Mouse (Mus musculus) hindbrain, embryonic 14.5 days (tissue): ENCODE measurements around the gene Trpv5. TPM values are rescaled to one million over a fixed set of nuclear protein-coding genes. Genes with fewer than 3 reads are reported as not detected.

ENCODE experiments used
- ATAC-seq: fragments of 200-750 bp; cut with Nextera tagmentation; 2 replicates; pipeline ENCODE4 v1.8.0; 2017; ENCODE audit warnings: moderate number of reproducible peaks, mild to moderate bottlenecking, moderate TSS enrichment, moderate library complexity; ENCODE audit not compliant: low FRiP score
- DNase-seq: peaks from one replicate; pipeline ENCODE4 v3.0.0-alpha.2; 2015; ENCODE audit warnings: low spot score
- H3K27ac ChIP-seq: fragments of 300-500 bp; sonication (generic); 2 replicates; pipeline ENCODE4 v1.5.1; 2014; ENCODE audit warnings: mild to moderate bottlenecking, moderate library complexity
- H3K27me3 ChIP-seq: fragments of 300-500 bp; sonication (generic); 2 replicates; pipeline ENCODE4 v1.6.1; 2014; ENCODE audit warnings: mild to moderate bottlenecking, low read length, mixed read lengths; ENCODE audit not compliant: control insufficient read depth, insufficient read depth
- H3K36me3 ChIP-seq: fragments of 300-500 bp; sonication (generic); replicated peaks from 2 replicates; pipeline ENCODE4 v1.6.1; 2014; ENCODE audit not compliant: control insufficient read depth, insufficient read depth
- H3K4me1 ChIP-seq: fragments of 300-500 bp; sonication (generic); replicated peaks from 2 replicates; pipeline ENCODE4 v1.6.1; 2014; ENCODE audit warnings: antibody characterized with exemption, low read length, mixed read lengths; ENCODE audit not compliant: control insufficient read depth, insufficient read depth
- H3K4me2 ChIP-seq: fragments of 300-500 bp; sonication (generic); replicated peaks from 2 replicates; pipeline ENCODE4 v1.6.1; 2014; ENCODE audit warnings: mild to moderate bottlenecking, moderate library complexity
- H3K4me3 ChIP-seq: fragments of 300-500 bp; sonication (generic); replicated peaks from 2 replicates; pipeline ENCODE4 v1.5.1; 2014; ENCODE audit warnings: mild to moderate bottlenecking, low read length
- H3K9ac ChIP-seq: fragments of 300-500 bp; sonication (generic); 2 replicates; pipeline ENCODE4 v1.6.1; 2014
- H3K9me3 ChIP-seq: fragments of 300-500 bp; sonication (generic); 2 replicates; pipeline ENCODE4 v1.6.1; 2016; ENCODE audit warnings: low read length; ENCODE audit not compliant: control insufficient read depth
- WGBS: fragments of 180-500 bp; shearing (Covaris S2); extraction: QIAGEN DNeasy Blood & Tissue Kit; methylation state at CpG from one replicate; pipeline ENCODE4 v1.1.7; 2014; 5-methylcytosine and 5-hydroxymethylcytosine counted together
- polyA plus RNA-seq: library from polyadenylated mRNA; unstranded; fragments of >200 nt; fragmentation: Nextera tagmentation; extraction: Ambion mirVana; gene quantifications from 2 replicates; pipeline ENCODE4 v1.2.1, GENCODE M21; 2014

Trpv5 gene
- polyA plus RNA-seq, 1 experiment from 2014 or later, result not detected

DNA sequence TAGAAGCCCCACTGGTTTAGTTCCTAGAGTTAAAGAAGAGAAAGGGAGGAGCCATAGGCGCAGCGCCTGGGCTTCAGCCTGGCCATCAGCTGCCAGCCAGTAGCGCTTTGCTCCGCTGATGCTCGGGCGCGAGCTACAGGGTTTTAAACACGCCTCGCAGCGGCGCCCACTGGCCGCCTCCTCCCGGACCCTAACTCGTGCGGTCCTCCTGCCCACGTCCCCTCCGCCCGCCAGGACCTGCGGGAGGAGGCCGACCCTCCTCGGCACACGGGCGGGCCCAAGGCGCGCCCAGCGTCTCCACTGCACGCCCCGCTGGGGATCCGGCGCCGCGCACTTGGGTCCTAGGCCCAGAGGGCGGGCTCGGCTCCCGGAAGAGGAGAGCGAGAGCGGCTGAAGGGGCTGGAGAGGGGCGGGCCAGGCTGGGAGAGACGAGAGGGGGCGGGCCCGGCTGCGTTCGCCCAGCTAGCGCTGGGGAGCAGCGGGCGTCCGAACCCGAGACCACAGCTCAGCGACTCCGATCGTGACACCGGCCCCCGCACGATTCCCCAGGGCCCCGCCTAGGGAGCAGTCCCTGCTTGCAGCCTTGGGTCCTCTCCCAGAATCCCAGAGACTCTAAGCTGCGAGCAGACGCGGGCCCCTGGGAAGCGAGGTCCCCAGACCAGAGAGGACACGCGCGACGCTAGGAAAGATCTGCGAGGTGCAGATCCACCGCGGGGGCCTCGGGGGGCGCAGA is 75.3 kb downstream of the Trpv5 start, which contains the start of gene Ephb6:
Gene Ephb6 (plus strand): TSS at position 422 of the 733 bp plus-strand sequence.
- Histone ChIP-seq H3K4me2 (peak within 1 kb of the TSS; percentile 99), H3K27ac (peak within 1 kb of the TSS; percentile 87), H3K9me3 (no peaks in the 10 kb centered on the region), H3K9ac (peak within 1 kb of the TSS; percentile 92), H3K4me1 (peaks cover 27% of the 10 kb centered on the region), H3K4me3 (peak within 1 kb of the TSS; percentile 58), H3K27me3 (no peaks in the 10 kb centered on the region), H3K36me3 (no peaks in the 10 kb centered on the region)
- WGBS, result under 1% methylated on average over 67 of the region's 68 CpGs
- ATAC-seq (peak; percentile 93), DNase-seq (peak; percentile 75)

DNA sequence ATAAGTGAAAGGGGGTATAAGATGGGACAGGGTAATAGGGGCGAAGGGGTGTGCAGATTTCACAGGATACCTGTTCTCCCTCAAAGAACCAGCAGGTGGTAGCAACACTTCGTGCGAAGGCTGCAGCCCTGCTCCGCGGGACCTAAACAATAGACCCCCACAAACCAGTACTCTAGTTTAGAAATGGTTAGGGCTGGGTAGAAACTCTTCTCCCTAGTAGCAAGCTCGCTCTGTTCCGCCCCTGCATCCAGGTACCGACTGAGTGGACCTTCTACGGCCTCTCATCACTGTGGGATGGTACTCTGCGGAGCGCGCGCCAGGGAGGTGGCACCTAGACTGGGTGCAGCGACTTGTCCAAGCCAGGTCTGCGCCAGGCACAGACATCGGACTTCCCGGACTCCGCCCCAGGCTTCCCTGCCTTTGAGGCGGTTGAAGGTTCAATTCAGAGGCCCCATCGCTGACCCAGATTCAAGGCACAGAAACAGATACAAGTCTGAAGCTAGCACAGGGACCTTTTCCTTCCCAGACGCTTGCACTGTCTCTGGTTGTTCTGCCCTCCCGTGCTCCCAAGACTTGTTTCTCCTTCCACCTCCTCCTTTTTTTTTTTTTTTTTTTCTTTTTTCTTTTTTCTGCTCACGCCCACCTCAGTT is 76.0 kb downstream of the Trpv5 start:
- no peaks in the 10 kb centered on the region for H3K9me3 ChIP-seq
- peak overlapping the region; percentile 92 for H3K9ac ChIP-seq
- H3K4me2 ChIP-seq, result peak overlapping the region; percentile 99
- under 1% methylated on average over 23 of the region's 23 CpGs for WGBS
- H3K27me3 ChIP-seq, result no peaks in the 10 kb centered on the region
- DNase-seq, result peak; percentile 83
- H3K4me3 ChIP-seq, result peak overlapping the region; percentile 58
- H3K36me3 ChIP-seq, result no peaks in the 10 kb centered on the region
- peaks cover 27% of the 10 kb centered on the region for H3K4me1 ChIP-seq
- H3K27ac ChIP-seq, result peak overlapping the region; percentile 87
- peak; percentile 75 for ATAC-seq

Other genes with a start within 250 kb of the Trpv5 start
- gene Gm10334, start 234.6 kb downstream of the Trpv5 start, polyA plus RNA-seq, result not detected in 2 replicates
- not detected in 2 replicates for gene Prss1, start 221.8 kb downstream of the Trpv5 start, polyA plus RNA-seq
- not detected in 2 replicates for gene Prss2, start 159.0 kb downstream of the Trpv5 start, polyA plus RNA-seq
- 33.5 and 41.7 TPM in 2 replicates for gene Ephb6, start 75.3 kb downstream of the Trpv5 start, polyA plus RNA-seq
- gene Trpv6, start 44.4 kb downstream of the Trpv5 start, polyA plus RNA-seq, result 0.92 and 1.4 TPM in 2 replicates
- gene Llcfc1, start 3.7 kb upstream of the Trpv5 start, polyA plus RNA-seq, result not detected in 2 replicates
- 0.23 and 0.39 TPM in 2 replicates for gene Kel, start 23.6 kb upstream of the Trpv5 start, polyA plus RNA-seq
- gene Olfr459, start 94.4 kb upstream of the Trpv5 start, polyA plus RNA-seq, result not detected in 2 replicates
- not detected in 2 replicates for gene Pip, start 166.8 kb upstream of the Trpv5 start, polyA plus RNA-seq
- not detected in 2 replicates for gene Sval2, start 172.2 kb upstream of the Trpv5 start, polyA plus RNA-seq